Mouse (Mus musculus) embryonic facial prominence, embryonic 12.5 days (tissue): Measurements from ENCODE around the gene Kif21b. TPM values are rescaled to one million over a fixed set of nuclear protein-coding genes. Genes with fewer than 3 reads are reported as not detected.

Experiments
- ATAC-seq: fragments of 200-750 bp; cut with Nextera tagmentation; 2 replicates; pipeline ENCODE4 v1.8.0; 2017; ENCODE audit not compliant: insufficient number of reproducible peaks, insufficient read depth, low FRiP score, low TSS enrichment
- H3K27ac ChIP-seq: fragments of 300-500 bp; sonication (generic); 2 replicates; pipeline ENCODE4 v1.5.1; 2016; ENCODE audit warnings: mild to moderate bottlenecking
- H3K27me3 ChIP-seq: fragments of 300-500 bp; sonication (generic); 2 replicates; pipeline ENCODE4 v1.6.1; 2016; ENCODE audit warnings: mild to moderate bottlenecking, moderate library complexity
- H3K36me3 ChIP-seq: fragments of 300-500 bp; sonication (generic); 2 replicates; pipeline ENCODE4 v1.6.1; 2016; ENCODE audit warnings: mild to moderate bottlenecking
- H3K4me1 ChIP-seq: fragments of 300-500 bp; sonication (generic); 2 replicates; pipeline ENCODE4 v1.6.1; 2016
- H3K4me2 ChIP-seq: fragments of 300-500 bp; sonication (generic); replicated peaks from 2 replicates; pipeline ENCODE4 v1.6.1; 2016; ENCODE audit warnings: mild to moderate bottlenecking, moderate library complexity
- H3K4me3 ChIP-seq: fragments of 300-500 bp; sonication (generic); 2 replicates; pipeline ENCODE4 v1.5.1; 2016; ENCODE audit warnings: mild to moderate bottlenecking
- H3K9ac ChIP-seq: fragments of 300-500 bp; sonication (generic); 2 replicates; pipeline ENCODE4 v1.6.1; 2016; ENCODE audit warnings: mild to moderate bottlenecking, moderate library complexity
- H3K9me3 ChIP-seq: fragments of 300-500 bp; sonication (generic); 2 replicates; pipeline ENCODE4 v1.6.1; 2016; ENCODE audit warnings: mild to moderate bottlenecking, moderate library complexity
- whole genome bisulfite sequencing: fragments of 180-500 bp; shearing (Covaris S2); methylation state at CpG from one replicate; pipeline ENCODE4 v1.1.7; 2016; 5-methylcytosine and 5-hydroxymethylcytosine counted together
- polyA plus RNA-seq: library from polyadenylated mRNA; unstranded; fragments of >200 nt; fragmentation: Nextera tagmentation; extraction: Ambion mirVana; gene quantifications from 2 replicates; pipeline ENCODE4 v1.2.1, GENCODE M21; 2016

Kif21b gene
- polyA plus RNA-seq, 1 experiment from 2014 or later, result 8.6 TPM

- no peaks in the 10 kb centered on the region for H3K27me3 ChIP-seq
- H3K36me3 ChIP-seq, result no peaks in the 10 kb centered on the region
- WGBS, result 61% methylated on average over 3 of the region's 3 CpGs
- ATAC-seq, result no peak
- H3K9me3 ChIP-seq, result no peaks in the 10 kb centered on the region
- no peak overlapping the region for H3K27ac ChIP-seq
- H3K4me2 ChIP-seq, result peak overlapping the region; percentile 78
- H3K9ac ChIP-seq, result no peak overlapping the region
- H3K4me1 ChIP-seq, result peaks cover 67% of the 10 kb centered on the region
- peak overlapping the region; percentile 78; the same call in 1 of the 2 replicates for H3K4me3 ChIP-seq
Observed at GRCm38 (mm10) chr1:136130107-136130506, 1.1 kb upstream of the Kif21b start.

GRCm38 (mm10) chr1:136131603-136132291 lies 558 bp downstream of the Kif21b start:
- peak overlapping the region; percentile 69 for H3K27ac ChIP-seq
- no peaks in the 10 kb centered on the region for H3K36me3 ChIP-seq
- peak overlapping the region; percentile 78 for H3K4me3 ChIP-seq
- H3K9me3 ChIP-seq, result no peaks in the 10 kb centered on the region
- peak; percentile 50 for ATAC-seq
- 2% methylated on average over 43 of the region's 43 CpGs for WGBS
- peak overlapping the region; percentile 80 for H3K9ac ChIP-seq
- H3K4me1 ChIP-seq, result peaks cover 80% of the 10 kb centered on the region
- H3K27me3 ChIP-seq, result no peaks in the 10 kb centered on the region
- peak overlapping the region; percentile 78 for H3K4me2 ChIP-seq

GRCm38 (mm10) chr1:136132386-136133201 lies 1.4 kb downstream of the Kif21b start:
- Histone ChIP-seq H3K4me3 (peak overlapping the region; percentile 78), H3K4me2 (peak overlapping the region; percentile 78), H3K27me3 (no peaks in the 10 kb centered on the region), H3K9me3 (no peaks in the 10 kb centered on the region), H3K4me1 (peaks cover 88% of the 10 kb centered on the region), H3K9ac (peak overlapping the region; percentile 80), H3K27ac (no peak overlapping the region), H3K36me3 (no peaks in the 10 kb centered on the region)
- no peak for ATAC-seq
- WGBS, result 26% methylated on average over 10 of the region's 10 CpGs

- Histone ChIP-seq H3K9ac (peak overlapping the region; percentile 38; the same call in 1 of the 2 replicates), H3K4me1 (peaks cover 91% of the 10 kb centered on the region), H3K27me3 (no peaks in the 10 kb centered on the region), H3K4me2 (peak overlapping the region; percentile 78), H3K27ac (no peak overlapping the region), H3K9me3 (no peaks in the 10 kb centered on the region), H3K36me3 (no peaks in the 10 kb centered on the region), H3K4me3 (peak overlapping the region; percentile 78)
- WGBS, result 45% methylated on average over 13 of the region's 13 CpGs
- no peak for ATAC-seq
Observed at GRCm38 (mm10) chr1:136133570-136134240, 2.5 kb downstream of the Kif21b start.

- no peaks in the 10 kb centered on the region for H3K27me3 ChIP-seq
- 60% methylated on average over 2 of the region's 2 CpGs for whole genome bisulfite sequencing
- ATAC-seq, result no peak
- H3K9me3 ChIP-seq, result no peaks in the 10 kb centered on the region
- no peak overlapping the region; the same call in 1 of the 2 replicates for H3K9ac ChIP-seq
- peak overlapping the region; percentile 78; the same call in 1 of the 2 replicates for H3K4me2 ChIP-seq
- H3K4me1 ChIP-seq, result peaks cover 91% of the 10 kb centered on the region
- H3K4me3 ChIP-seq, result no peak overlapping the region
- H3K27ac ChIP-seq, result no peak overlapping the region
- no peaks in the 10 kb centered on the region for H3K36me3 ChIP-seq
Observed at GRCm38 (mm10) chr1:136134547-136134946, 3.4 kb downstream of the Kif21b start.

- H3K36me3 ChIP-seq, result no peaks in the 10 kb centered on the region
- 47% methylated on average over 1 of the region's 1 CpGs for WGBS
- H3K27ac ChIP-seq, result 0 out of 2 replicates have a peak overlapping the region, but pooled peaks have one; percentile 17
- no peak for ATAC-seq
- H3K4me3 ChIP-seq, result no peak overlapping the region
- H3K4me1 ChIP-seq, result peaks cover 88% of the 10 kb centered on the region
- H3K9me3 ChIP-seq, result no peaks in the 10 kb centered on the region
- no peak overlapping the region for H3K9ac ChIP-seq
- H3K27me3 ChIP-seq, result no peaks in the 10 kb centered on the region
- H3K4me2 ChIP-seq, result no peak overlapping the region; the same call in 1 of the 2 replicates
Observed at GRCm38 (mm10) chr1:136135046-136135445, 3.9 kb downstream of the Kif21b start.

- Histone ChIP-seq H3K27me3 (no peaks in the 10 kb centered on the region), H3K36me3 (no peaks in the 10 kb centered on the region), H3K4me3 (no peak overlapping the region), H3K9ac (no peak overlapping the region), H3K9me3 (no peaks in the 10 kb centered on the region), H3K4me2 (0 out of 2 replicates have a peak overlapping the region, but pooled peaks have one; percentile 2), H3K27ac (peak overlapping the region; percentile 70), H3K4me1 (peaks cover 86% of the 10 kb centered on the region)
- ATAC-seq, result no peak
- 55% methylated on average over 6 of the region's 6 CpGs for WGBS
Observed at GRCm38 (mm10) chr1:136135777-136136444, 4.7 kb downstream of the Kif21b start.

GRCm38 (mm10) chr1:136136547-136136946 lies 5.4 kb downstream of the Kif21b start:
- 0 out of 2 replicates have a peak overlapping the region, but pooled peaks have one; percentile 2 for H3K4me2 ChIP-seq
- H3K36me3 ChIP-seq, result no peaks in the 10 kb centered on the region
- H3K4me1 ChIP-seq, result peaks cover 90% of the 10 kb centered on the region
- ATAC-seq, result no peak; the same call in 1 of the 2 replicates
- H3K27ac ChIP-seq, result peak overlapping the region; percentile 70
- no peak overlapping the region for H3K4me3 ChIP-seq
- no peaks in the 10 kb centered on the region for H3K9me3 ChIP-seq
- no peak overlapping the region for H3K9ac ChIP-seq
- 31% methylated on average over 4 of the region's 4 CpGs for WGBS
- no peaks in the 10 kb centered on the region for H3K27me3 ChIP-seq

- 19% methylated on average over 7 of the region's 7 CpGs for WGBS
- H3K9me3 ChIP-seq, result no peaks in the 10 kb centered on the region
- H3K27me3 ChIP-seq, result no peaks in the 10 kb centered on the region
- H3K4me3 ChIP-seq, result no peak overlapping the region
- H3K9ac ChIP-seq, result no peak overlapping the region
- ATAC-seq, result no peak
- H3K4me2 ChIP-seq, result peak overlapping the region; percentile 21
- H3K27ac ChIP-seq, result peak overlapping the region; percentile 70
- peaks cover 92% of the 10 kb centered on the region for H3K4me1 ChIP-seq
- no peaks in the 10 kb centered on the region for H3K36me3 ChIP-seq
Observed at GRCm38 (mm10) chr1:136137071-136137531, 5.9 kb downstream of the Kif21b start.

- 0% methylated on average over 4 of the region's 4 CpGs for WGBS
- H3K9me3 ChIP-seq, result no peaks in the 10 kb centered on the region
- H3K9ac ChIP-seq, result no peak overlapping the region
- H3K4me3 ChIP-seq, result no peak overlapping the region
- peak overlapping the region; percentile 70 for H3K27ac ChIP-seq
- H3K4me1 ChIP-seq, result peaks cover 92% of the 10 kb centered on the region
- no peak for ATAC-seq
- H3K27me3 ChIP-seq, result no peaks in the 10 kb centered on the region
- H3K4me2 ChIP-seq, result peak overlapping the region; percentile 21
- no peaks in the 10 kb centered on the region for H3K36me3 ChIP-seq
Observed at GRCm38 (mm10) chr1:136137575-136137974, 6.4 kb downstream of the Kif21b start.
